Mouse (Mus musculus): ENCODE measurements around the gene Casp8ap2. TPM values are rescaled to one million over a fixed set of nuclear protein-coding genes. Genes with fewer than 3 reads are reported as not detected.

Gene Casp8ap2
- total RNA-seq (2021), result 1 to 10 TPM; 7.9 to 8.9 TPM
- polyA plus RNA-seq (2012; rRNA removed), result 0.10 and 0.31 TPM in 2 replicates
- long read RNA-seq, result 0 reads

DNA sequence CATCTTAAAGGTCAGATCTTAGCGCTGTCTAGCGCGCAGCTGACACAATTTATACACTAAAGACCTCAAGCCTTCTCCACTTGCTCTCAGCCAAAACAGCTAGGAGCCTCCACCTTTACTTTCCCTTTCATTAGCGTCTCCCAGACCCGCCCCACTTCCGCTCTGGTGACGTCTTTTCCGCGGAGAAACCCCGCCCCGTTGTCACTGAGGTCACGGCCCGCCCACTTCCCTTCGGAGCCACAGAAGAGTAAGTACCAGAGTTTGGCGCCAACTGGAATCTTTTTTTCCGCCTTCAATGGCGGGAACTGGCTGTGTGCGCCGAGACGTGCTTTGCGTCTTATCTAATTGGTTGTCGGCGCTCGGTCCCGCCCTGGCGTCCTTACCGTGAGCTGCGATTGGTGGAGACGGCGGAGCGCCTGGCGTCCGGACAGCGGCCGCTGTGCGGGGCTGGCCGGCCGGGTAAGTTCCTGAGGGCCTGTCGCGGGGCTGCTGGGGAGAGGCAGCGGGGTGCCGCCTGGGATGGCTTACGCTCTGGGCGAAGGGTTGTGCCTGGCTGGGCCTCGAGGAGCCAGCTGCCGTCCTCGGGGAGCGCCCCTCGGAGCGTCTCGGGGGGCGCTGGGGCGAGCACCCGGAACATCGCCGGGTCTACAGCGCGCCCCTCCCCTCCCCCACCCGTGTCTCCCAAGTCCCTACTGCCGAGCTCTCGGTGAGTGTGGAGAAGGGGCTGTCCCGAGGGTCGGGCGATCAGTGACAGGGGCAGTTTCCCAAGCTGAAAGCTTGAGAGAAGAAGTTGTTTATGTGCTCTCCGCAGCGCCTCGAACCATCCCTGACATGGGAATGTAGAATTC lies at the start of gene Casp8ap2:
Casp8ap2 (plus strand) TSS at position 418 of the 848 bp plus-strand sequence.
- peak; percentile 99 for DNase-seq

DNA sequence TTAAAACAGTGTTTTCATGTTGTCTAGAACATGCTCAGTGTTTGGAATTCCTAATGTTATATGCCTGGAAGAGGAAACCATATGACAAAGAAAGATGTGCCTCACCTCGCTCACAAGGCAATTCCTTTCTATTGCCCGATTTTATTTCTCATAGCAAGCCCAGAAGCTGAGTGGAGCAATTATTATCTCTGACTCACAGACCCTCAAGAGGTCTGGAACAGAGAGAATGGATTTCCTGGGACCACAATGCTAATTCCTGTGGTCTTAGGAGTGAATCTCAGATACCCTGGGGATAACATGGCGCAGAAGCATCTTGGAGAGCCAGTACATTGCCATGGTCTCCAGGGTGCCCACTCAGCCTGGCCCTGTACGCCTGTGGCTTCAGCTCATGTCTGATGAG lies 46.2 kb upstream of the Casp8ap2 start:
- no peak for DNase-seq

DNA sequence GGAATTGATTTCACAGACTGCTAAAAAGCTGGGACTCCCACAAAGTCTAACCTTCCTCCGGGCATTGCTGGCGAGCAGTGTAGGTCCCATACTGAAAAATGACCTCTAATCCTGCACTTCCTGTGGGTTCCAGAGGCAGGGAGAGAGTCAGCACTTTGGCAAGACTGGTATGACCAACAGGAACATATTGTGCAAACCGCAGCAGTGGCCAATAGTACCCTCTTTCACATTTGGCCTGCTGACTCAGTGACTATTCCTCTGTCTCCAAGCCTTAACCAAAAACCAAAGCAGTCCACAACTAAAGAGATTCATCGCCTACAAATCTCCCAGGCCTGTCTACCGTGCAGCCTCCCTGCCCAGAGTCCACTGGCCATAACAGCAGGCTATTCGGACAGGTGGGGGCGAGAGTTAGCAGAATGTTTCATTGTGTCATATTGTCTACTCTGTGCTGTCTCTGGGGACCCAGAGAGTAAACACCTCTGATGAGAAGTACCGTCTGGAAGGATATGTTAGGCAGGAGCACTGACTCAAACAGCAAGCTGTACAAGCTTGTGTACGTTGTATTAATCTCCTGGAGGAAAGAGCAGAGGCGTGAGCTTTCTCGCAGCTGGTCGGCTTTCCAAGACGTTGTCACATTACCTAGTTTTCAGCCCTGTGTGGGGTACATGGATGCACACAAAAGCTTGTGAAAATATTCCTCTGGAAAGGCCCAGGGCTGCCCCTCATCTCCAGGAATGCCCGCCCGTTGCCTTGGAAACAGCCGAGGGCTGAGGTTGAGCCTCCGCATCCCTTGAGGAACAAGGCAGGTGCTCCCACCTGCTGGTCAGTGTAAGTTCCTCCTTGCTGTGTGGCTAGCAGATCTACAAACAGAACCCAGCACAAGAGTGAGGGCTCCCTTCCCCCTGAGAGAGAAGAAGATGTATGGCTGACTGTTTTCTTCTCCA lies 45.0 kb upstream of the Casp8ap2 start:
- DNase-seq, result peak; percentile 75

DNA sequence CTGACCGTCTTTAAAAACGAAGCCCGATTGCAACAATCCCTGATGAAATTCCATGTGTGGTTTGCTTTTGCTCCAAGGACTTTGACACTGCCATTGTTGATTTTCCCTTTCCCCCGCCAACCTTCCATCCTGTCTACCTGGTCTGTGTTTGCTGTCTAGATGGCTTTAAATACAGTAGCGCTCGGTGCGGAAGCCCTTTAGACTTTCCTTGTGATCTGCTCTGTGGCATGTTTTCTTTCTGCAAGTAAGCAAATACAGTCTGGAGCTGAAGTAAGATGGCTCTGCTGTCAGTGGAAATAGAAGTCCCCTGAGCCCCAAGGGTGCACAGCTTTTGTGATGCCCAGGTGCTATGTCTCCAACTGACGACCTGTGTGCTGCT lies 44.3 kb upstream of the Casp8ap2 start:
- DNase-seq, result peak; percentile 10

DNA sequence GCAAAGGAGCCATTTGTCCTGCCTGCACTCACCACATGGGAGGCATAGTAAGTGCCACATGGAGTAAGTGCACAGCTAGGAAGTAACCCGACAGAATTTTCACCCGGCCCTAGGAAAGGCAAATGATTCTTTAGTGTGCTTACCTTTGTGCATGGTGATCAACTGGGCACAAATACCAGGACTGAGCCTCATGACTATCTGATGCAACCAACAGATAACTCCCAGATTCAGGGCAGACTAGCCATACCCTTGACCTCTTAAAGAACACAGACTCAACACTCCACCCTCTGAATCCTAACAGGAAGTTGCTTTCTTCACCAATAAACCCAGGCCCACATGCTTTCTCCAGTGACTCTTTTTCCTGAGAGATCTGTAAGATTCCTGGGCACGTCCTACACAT lies 43.8 kb upstream of the Casp8ap2 start:
- DNase-seq, result peak; percentile 45

DNA sequence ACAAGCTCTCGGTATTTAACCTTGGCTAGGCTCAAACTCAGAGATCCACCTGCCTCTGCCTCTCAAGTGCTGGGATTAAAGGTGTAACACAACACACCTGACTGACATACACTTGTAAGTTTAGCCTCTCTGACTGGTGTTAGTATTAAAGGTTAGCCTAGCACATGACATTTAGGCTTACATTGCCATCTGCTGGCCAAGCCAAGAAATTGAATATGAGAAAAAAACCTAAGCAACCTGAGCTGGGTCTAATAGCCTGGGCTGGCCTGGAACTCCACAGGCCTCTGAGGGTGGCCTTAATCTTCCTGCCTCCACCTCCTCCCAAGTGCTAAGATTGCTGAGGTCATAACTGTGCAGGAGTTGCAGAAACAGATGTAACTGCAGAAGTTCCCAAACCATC lies 43.1 kb upstream of the Casp8ap2 start:
- peak; percentile 48 for DNase-seq

DNA sequence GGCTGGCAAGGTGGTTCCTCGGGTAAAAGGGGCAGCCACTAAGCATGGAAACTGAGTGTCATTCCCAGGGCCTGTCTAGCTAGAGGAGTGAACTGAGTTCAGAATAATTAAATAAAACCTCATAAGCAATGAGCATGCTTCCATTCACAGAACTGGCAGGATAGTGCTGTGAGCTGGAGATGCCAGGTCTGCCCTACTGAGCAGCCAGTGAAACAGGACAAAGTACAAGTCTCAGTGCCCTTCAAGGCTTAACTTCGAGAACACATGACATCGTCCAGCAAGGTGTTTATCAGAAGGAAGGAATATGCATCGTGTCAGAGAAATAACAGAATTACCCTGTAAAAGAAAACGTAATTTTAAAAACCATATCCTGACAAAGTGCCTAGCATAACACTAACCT lies 41.7 kb upstream of the Casp8ap2 start:
- no peak for DNase-seq

DNA sequence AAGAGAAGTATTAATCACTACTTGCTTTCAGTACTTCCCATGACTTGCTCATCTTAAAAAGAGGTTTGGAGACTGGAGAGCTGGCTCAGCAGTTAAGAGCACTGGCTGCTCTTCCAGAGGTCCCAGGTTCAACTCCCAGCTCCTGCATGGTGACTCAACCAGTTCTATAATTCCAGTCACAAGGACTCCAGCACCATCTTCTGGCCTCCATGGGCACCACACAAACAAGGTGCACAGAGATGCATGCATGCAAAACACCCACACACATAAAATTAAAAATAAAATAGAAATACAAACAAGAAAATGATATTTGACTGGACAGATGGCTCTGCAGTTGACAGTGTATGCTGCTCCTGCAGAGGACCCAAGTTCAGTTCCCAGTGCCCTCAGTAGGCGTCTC lies 40.6 kb upstream of the Casp8ap2 start:
- DNase-seq, result no peak

DNA sequence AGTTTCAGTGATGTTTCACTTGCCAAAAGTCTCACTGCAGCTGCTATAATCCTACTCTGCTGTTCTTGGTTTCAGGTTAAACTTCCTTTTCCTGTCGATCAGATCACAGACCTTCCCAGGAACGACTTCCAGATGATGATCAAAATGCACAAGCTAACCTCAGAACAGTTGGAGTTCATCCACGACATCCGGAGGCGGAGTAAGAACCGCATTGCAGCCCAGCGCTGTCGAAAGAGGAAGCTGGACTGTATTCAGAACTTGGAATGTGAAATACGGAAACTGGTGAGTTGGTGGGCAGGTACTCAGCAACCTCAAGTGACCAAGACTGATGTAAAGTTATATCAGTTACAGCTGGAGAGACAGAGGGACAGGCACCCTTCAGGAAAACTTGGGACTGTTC lies 40.1 kb upstream of the Casp8ap2 start:
- no peak for DNase-seq

DNA sequence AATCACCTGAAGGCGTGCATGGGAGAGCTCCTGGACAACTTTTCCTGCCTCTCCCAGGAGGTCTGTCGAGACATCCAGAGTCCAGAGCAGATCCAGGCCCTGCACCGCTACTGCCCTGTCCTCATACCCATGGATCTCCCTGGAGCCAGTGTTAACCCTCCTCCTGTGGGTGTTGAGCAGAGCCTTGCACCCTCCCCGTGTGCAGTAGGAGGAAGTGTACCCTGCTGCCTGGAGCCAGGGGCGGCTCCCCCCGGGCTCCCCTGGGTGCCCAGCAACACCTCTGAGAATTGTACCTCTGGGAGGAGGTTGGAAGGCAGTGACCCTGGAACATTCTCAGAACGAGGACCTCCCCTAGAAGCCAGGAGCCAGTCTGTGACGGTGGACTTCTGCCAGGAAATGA lies 35.4 kb upstream of the Casp8ap2 start:
- DNase-seq, result no peak

DNA sequence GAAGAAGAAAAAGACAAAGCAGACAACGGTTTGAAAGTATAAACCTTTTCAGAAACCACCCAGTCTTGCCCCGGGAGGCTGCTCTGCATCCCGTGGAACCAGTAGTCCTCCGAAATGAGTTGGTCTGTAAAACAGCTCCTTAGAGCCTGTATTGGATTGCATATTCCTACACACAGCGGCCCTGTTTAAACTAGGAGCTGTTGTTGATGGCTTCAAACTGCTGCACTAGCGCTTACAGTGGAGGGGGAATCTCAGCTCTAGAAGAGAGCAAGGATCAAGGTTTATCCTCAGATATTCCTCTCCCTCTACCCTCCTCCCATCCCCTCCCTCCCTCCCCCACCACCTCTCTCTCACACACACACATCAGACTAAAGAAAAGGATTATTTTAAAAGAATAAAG lies 31.1 kb upstream of the Casp8ap2 start:
- DNase-seq, result no peak

DNA sequence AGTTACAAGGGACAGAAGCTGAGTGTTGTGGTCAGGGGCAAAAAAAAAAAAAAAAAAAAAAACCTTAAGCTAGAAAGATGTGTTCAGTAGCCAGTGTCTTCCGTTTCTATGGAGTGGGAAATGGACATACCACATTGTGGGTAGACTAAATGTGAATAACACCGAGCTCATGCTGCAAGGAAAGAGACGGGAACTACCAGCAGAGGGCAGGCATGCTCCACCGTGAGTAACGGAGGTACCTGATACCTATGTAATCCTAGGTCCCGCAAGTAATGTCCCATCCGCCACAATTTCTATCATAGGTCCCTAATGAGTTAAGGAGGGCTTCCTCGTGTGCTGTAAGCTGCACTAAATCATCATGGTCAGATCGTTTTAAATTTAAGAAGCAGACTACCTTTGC lies 28.7 kb upstream of the Casp8ap2 start:
- peak; percentile 62 for DNase-seq

DNA sequence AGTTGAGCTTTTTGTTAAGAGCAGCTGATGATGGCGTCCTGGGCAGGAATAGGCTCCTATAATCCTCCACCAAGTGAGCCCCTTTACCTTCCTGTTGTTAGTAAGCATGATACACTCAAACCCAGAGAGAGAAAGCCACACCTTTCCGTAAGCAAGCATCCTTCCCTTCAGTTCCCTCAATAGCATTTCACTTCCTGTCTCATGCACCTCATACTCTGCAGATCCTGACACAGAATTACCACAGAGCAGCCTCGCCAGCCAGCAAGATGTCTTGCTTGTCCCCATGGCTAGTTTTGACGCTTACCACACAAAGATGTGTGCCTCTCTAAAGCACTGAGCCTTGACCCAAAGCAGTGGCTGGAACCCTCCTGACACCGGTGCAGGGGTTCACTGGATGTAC lies 27.7 kb upstream of the Casp8ap2 start:
- no peak for DNase-seq

DNA sequence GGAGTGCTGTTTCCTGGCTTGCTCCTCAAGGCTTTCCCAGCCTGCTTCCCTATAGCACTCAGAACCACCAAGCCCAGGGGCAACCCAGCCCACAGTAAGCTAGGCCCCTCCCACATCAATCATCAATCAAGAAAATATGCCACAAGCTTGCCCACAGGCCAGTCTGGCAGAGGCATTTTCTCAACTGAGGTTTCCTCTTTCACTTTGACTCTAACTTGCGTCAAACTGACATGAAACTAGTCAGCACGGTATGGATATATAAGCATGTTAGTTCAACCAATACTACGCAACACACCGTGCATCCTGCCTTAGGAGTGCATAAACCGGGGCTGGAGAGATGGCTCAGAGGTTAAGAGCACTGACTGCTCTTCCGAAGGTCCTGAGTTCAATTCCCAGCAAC lies 27.0 kb upstream of the Casp8ap2 start:
- DNase-seq, result no peak

DNA sequence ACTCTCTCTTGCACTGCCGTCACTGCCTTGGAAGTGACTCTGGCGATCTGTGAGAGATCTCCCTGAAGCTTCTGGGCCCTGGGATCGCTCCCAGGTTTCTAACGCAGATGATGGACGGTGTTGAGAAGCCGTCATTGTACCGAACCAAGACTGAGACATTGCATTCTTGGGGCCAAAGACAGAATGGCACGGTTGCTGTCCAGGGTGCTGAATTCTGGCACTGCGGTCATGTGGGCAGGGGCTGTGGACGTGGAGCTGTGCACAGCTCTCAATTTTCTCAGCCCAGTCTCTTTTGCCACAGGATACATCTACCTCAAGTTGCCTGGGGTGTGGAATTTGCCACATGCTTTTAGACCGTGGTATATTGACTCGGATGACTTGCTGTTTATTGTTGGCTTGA lies 14.1 kb upstream of the Casp8ap2 start:
- DNase-seq, result peak; percentile 33

DNA sequence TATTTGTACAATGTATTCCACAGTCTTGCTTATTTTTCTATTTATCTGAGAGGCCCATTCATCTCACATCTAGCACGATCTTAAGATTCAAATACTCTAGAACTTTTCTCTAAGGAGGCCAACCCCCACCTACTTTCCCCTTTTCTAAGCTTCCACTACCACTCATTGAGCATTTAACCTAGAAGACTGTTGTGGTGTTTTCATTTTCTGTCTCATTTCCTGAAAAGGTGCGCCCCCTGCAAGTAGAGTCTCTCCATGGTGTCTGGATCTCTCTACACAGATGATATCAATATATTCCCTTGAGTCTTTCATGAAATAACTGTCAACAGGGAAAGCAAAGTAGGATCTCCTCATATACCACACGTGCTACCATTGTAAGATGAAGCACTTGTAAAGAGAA lies 12.6 kb upstream of the Casp8ap2 start, which contains the start of gene Gja10:
Gja10 (minus strand) TSS at position 101 of the 400 bp plus-strand sequence.
- DNase-seq, result no peak

DNA sequence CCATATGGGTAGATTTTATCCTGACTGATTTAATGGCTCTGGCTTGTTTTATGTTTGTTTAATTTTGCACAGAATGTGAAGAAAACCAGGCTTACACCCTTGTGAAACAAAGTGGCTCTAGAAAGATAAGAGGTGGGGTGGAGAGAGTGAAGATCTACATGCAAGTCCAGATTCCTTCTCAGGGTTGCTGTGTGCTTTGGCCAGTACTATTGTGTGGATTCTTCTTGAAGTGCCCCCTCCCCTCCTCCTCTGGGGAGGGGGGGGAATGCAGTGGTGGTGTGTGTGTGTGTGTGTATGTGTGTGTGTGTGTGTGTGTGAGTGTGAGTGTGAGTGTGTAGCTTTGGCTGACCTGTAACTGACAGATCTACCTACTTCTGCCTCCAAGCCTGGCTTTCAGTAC lies 6.4 kb downstream of the Casp8ap2 start:
- DNase-seq, result no peak

DNA sequence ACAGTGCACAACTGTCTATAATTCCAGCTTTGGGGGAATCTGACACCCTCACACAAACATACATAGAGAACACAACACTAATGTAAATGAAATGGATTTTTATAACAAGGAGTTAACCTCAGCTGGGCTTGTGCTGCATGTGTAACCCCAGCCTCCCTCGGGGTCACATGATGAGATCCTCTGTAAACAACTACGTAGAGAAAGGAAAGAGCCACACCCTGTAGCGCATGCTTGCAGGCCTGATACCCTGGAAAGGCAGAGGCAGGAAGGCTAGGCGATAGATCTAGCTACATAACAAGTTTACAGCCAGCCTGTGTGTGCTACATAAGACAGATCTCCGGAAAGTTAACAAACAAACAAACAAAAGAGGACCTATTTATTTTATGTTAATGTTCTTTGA lies 36.4 kb downstream of the Casp8ap2 start:
- DNase-seq, result no peak

DNA sequence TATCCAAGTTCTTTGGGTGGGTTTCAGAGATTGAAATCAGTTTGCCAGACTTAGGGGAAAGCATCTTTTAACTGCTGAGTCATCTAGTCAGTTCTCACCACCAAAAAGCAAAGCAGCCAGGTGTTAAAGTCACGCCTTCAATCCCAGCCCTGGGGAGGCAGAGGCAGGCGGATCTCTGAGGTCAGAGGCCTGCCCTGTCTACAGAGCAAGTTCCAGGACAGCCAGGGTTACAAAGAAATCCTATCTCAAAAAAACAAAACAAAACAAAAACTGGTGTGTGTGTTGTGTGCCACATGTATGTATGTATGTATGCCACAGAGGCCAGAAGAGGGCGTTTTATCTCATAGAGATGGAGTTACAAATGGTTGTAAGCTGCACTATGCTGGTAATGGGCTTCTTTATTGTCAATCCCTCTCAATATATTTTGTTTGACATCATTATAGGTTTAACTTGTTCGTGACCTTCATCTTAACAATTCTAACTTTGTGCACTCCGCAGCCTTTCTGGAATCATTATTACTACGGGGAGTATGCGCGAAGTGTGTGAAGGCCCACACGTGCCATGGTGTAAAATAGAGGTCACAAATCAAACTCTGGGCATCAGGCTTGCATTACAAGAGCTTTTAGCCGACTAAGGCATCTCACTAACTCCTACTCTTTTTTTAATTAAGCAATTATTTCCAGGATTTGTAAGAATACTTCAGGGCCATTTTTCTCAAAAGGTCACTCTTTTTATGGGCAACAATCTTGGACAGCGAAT lies 41.1 kb downstream of the Casp8ap2 start:
- DNase-seq, result no peak

DNA sequence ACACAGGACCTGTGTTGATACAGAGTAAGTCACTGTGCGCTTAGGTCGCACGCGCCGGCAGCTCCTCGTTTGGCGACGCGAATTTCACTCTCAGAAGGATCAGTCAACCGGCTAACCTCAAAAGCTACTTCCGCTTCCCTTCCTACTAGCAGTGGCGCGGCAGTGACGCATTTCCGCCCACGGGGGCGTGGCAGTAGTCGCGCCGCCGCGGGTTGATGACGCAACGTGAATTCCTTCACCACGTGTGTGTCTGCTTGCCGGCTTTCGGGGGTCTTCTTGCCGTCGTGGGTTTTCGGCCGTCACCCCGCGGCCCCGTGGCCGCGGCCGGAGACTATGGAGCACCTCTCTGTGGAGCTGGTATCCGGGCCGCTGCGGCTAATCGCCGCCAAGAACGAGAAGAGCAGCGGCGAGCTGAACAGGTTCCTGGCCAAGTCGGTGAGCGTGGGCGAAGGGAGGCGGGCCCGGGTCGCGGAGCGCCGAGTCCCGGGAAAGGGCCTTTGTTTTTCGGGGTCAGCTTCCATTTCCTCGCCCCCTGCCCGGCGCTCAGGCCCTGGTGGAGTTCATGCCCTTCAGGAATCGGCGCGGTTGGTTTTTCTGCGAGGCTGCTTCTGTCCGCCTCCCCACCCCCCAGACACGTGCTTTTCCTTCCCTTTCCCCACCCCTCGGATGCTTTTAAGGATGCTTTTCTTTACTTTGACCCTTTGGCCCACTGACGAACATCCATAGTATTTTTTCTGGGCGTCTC lies 41.8 kb downstream of the Casp8ap2 start, which contains the start of gene Mdn1:
Mdn1 (plus strand) TSS at position 202 of the 745 bp plus-strand sequence.
- peak; percentile 95 for DNase-seq

DNA sequence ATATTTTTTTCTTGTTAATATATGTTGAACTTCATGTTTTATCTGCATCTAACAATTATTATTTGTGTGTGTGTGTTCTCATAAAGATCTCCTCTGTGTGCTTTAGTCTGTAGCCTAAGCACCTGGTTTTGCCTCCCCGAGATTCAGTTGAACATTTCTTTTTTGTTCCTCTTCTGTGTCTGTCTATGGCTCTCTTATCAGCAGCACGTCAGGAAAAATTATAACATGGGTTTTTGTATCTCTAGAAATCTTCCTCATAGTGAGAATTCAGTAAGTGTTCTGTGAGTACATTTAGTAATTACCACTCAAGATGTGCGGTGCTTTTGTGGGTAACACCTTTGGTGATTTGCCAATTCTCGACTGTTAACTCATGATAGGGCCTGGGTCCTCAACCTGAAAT lies 50.6 kb downstream of the Casp8ap2 start:
- no peak for DNase-seq

All from adrenal gland, adult 2 months (tissue).